Mouse (Mus musculus): ENCODE measurements around the gene Thoc3.

DNA sequence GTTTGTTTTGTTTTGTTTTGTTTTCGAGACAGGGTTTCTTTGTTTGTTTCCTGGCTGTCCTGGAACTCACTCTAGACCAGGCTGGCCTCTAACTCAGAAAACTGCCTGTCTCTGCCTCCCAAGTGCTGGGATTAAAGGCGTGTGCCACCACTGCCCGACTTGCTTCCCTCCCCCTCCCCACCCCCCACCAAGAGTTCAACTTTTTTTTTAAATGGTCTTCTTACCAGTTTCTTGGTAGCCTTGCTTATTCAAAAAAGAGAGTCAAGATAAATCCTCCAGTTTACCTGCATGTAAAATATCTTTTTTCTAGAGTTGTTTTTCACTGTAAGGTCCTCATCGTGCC is 334 bp upstream of the Thoc3 start:
- TF ChIP-seq CTCF (IDR thresholded peaks at IDR 0.05; ENCODE audit: borderline replicate concordance, extremely low read depth, insufficient read depth, insufficient read length) (no peak), POLR2A (IDR thresholded peaks at IDR 0.05; ENCODE audit: borderline replicate concordance, extremely low read depth, insufficient read depth, insufficient read length, poor library complexity, severe bottlenecking) (no peak)

Measured in brain, embryonic 14.5 days (tissue).